8 mouse cellular contexts compared by ENCODE assay signal in genomic region chr2:131908906-131909305, GRCm38 (mm10). TPM values are rescaled to one million over a fixed set of nuclear protein-coding genes. Genes with fewer than 3 reads are reported as not detected.
A peak's percentile ranks its signal among the peaks of the same experiment; 100 is the strongest.
DNase-seq lines count a peak whose midpoint lies in the region; ATAC-seq and TF ChIP-seq lines count a peak whose summit lies in the region.

No protein-coding gene starts in this region.

- intact Hi-C loops in heart, postnatal 10 days (cut with DNase I): no loop called here

- peaks cover 57% of the 10 kb centered on the region for H3K4me1 ChIP-seq in heart, embryonic 13.5 days
- H3K4me1 ChIP-seq in midbrain, embryonic 10.5 days: peaks cover 13% of the 10 kb centered on the region
- peaks cover 11% of the 10 kb centered on the region for H3K4me1 ChIP-seq in midbrain, postnatal 0 days (ENCODE audit: insufficient read depth, low read length)
- H3K4me1 ChIP-seq in limb, embryonic 15.5 days: 0 out of 2 replicates have a peak, but pooled peaks cover 4% of the 10 kb centered on the region
- H3K4me1 ChIP-seq in stomach, embryonic 16.5 days (ENCODE audit: control insufficient read depth, insufficient read depth, low read length): 0 out of 2 replicates have a peak, but pooled peaks cover 8% of the 10 kb centered on the region

- DNase-seq in heart, postnatal 10 days: no peak
- DNase-seq in midbrain, embryonic 10.5 days (ENCODE audit: low spot score): no peak
- no peak for DNase-seq in midbrain, postnatal 0 days (ENCODE audit: low spot score)
- no peak for DNase-seq in left cerebral cortex, adult 11 months (ENCODE audit: low spot score)
- no peak for DNase-seq in right cerebral cortex, adult 2 months (ENCODE audit: low spot score in 2 of 2)

- H3K4me3 ChIP-seq in heart, embryonic 13.5 days: peak overlapping the region; percentile 83; the same call in 1 of the 2 replicates
- peak overlapping the region; percentile 62; the same call in 1 of the 2 replicates for H3K4me3 ChIP-seq in midbrain, embryonic 10.5 days
- H3K4me3 ChIP-seq in midbrain, postnatal 0 days (ENCODE audit: low read depth, low read length): no peak overlapping the region
- H3K4me3 ChIP-seq in limb, embryonic 15.5 days: no peak overlapping the region
- no peak overlapping the region for H3K4me3 ChIP-seq in stomach, embryonic 16.5 days (replicated peaks; ENCODE audit: low read length)

- 93% methylated on average over 1 of the region's 1 CpGs for WGBS in heart, embryonic 13.5 days
- 86% methylated on average over 1 of the region's 1 CpGs for WGBS in midbrain, embryonic 10.5 days
- 72% methylated on average over 1 of the region's 1 CpGs for WGBS in midbrain, postnatal 0 days
- 76% methylated on average over 1 of the region's 1 CpGs for WGBS in limb, embryonic 15.5 days
- WGBS in stomach, embryonic 16.5 days: 90% methylated on average over 1 of the region's 1 CpGs

- H3K4me2 ChIP-seq in heart, embryonic 13.5 days: peak overlapping the region; percentile 83; the same call in 1 of the 2 replicates
- H3K4me2 ChIP-seq in midbrain, postnatal 0 days (ENCODE audit: low read depth, low read length, poor library complexity, severe bottlenecking): no peak overlapping the region
- peak overlapping the region; percentile 82; the same call in 1 of the 2 replicates for H3K4me2 ChIP-seq in limb, embryonic 15.5 days
- peak overlapping the region; percentile 68 for H3K4me2 ChIP-seq in stomach, embryonic 16.5 days (ENCODE audit: low read depth, low read length)

- no peaks in the 10 kb centered on the region for H3K9me3 ChIP-seq in heart, embryonic 13.5 days
- H3K9me3 ChIP-seq in midbrain, embryonic 10.5 days (replicated peaks): no peaks in the 10 kb centered on the region
- no peaks in the 10 kb centered on the region for H3K9me3 ChIP-seq in midbrain, postnatal 0 days (ENCODE audit: low read length)
- H3K9me3 ChIP-seq in limb, embryonic 15.5 days: no peaks in the 10 kb centered on the region
- H3K9me3 ChIP-seq in stomach, embryonic 16.5 days (replicated peaks; ENCODE audit: control insufficient read depth, low read length): no peaks in the 10 kb centered on the region

- no peaks in the 10 kb centered on the region for H3K27me3 ChIP-seq in heart, embryonic 13.5 days (replicated peaks)
- H3K27me3 ChIP-seq in midbrain, embryonic 10.5 days (ENCODE audit: low read depth, poor library complexity, severe bottlenecking): peaks cover 30% of the 10 kb centered on the region
- H3K27me3 ChIP-seq in midbrain, postnatal 0 days (ENCODE audit: insufficient read depth, low read length): no peaks in the 10 kb centered on the region
- no peaks in the 10 kb centered on the region for H3K27me3 ChIP-seq in limb, embryonic 15.5 days
- no peaks in the 10 kb centered on the region for H3K27me3 ChIP-seq in stomach, embryonic 16.5 days (ENCODE audit: control insufficient read depth, insufficient read depth, low read length)

- peaks cover 12% of the 10 kb centered on the region for H3K36me3 ChIP-seq in heart, embryonic 13.5 days
- no peaks in the 10 kb centered on the region for H3K36me3 ChIP-seq in midbrain, embryonic 10.5 days
- no peaks in the 10 kb centered on the region for H3K36me3 ChIP-seq in midbrain, postnatal 0 days (ENCODE audit: insufficient read depth, low read length)
- H3K36me3 ChIP-seq in limb, embryonic 15.5 days: no peaks in the 10 kb centered on the region
- no peaks in the 10 kb centered on the region for H3K36me3 ChIP-seq in stomach, embryonic 16.5 days (ENCODE audit: control insufficient read depth, insufficient read depth, low read length)

- H3K27ac ChIP-seq in heart, embryonic 13.5 days (replicated peaks): no peak overlapping the region
- H3K27ac ChIP-seq in midbrain, embryonic 10.5 days (replicated peaks): no peak overlapping the region
- H3K27ac ChIP-seq in midbrain, postnatal 0 days (ENCODE audit: low read depth, low read length): no peak overlapping the region
- no peak overlapping the region for H3K27ac ChIP-seq in limb, embryonic 15.5 days
- 0 out of 2 replicates have a peak overlapping the region, but pooled peaks have one; percentile 0 for H3K27ac ChIP-seq in stomach, embryonic 16.5 days (ENCODE audit: low read length)

- no peak overlapping the region for H3K9ac ChIP-seq in heart, embryonic 13.5 days
- no peak overlapping the region for H3K9ac ChIP-seq in midbrain, postnatal 0 days (replicated peaks; ENCODE audit: low read length, poor library complexity, severe bottlenecking)
- H3K9ac ChIP-seq in limb, embryonic 15.5 days: no peak overlapping the region
- H3K9ac ChIP-seq in stomach, embryonic 16.5 days (ENCODE audit: low read length): no peak overlapping the region

- no peak for TF ChIP-seq CTCF in midbrain, postnatal 0 days (IDR thresholded peaks at IDR 0.05)

- ATAC-seq in heart, embryonic 13.5 days (ENCODE audit: extremely low read depth, insufficient number of reproducible peaks, low FRiP score, low TSS enrichment): no peak
- ATAC-seq in midbrain, postnatal 0 days (ENCODE audit: low FRiP score): no peak
- ATAC-seq in limb, embryonic 15.5 days (ENCODE audit: insufficient number of reproducible peaks, low FRiP score, low TSS enrichment, low read depth): no peak
- no peak for ATAC-seq in stomach, embryonic 16.5 days (ENCODE audit: insufficient read depth, low FRiP score)

RNA-seq across cellular contexts. Expression of gene Prnp, which starts 0.8 kb away (rescaled TPM):
- polyA plus RNA-seq in heart, embryonic 13.5 days (2015; fragmentation: Nextera tagmentation; extraction: Ambion mirVana): 82.0 and 91.8 TPM in 2 replicates
- 100 to 1,000 TPM in 1 of 2 experiments, 10 to 100 TPM in 1; 83.6 to 102 TPM for total RNA-seq in heart, postnatal 10 days (2021)
- 18.8 and 32.1 TPM in 2 replicates for polyA plus RNA-seq in midbrain, embryonic 10.5 days (2016; fragmentation: Nextera tagmentation; extraction: Ambion mirVana)
- total RNA-seq in midbrain, postnatal 0 days (2014; rRNA removed): 254 and 255 TPM in 2 replicates
- polyA plus RNA-seq in midbrain, postnatal 0 days (2015; fragmentation: Nextera tagmentation; extraction: Ambion mirVana): 283 and 306 TPM in 2 replicates
- 59.1 and 64.1 TPM in 2 replicates for polyA plus RNA-seq in limb, embryonic 15.5 days (2015; fragmentation: Nextera tagmentation; extraction: Ambion mirVana)
- polyA plus RNA-seq in stomach, embryonic 16.5 days (2015; fragmentation: Nextera tagmentation; extraction: Ambion mirVana): 70.4 and 73.5 TPM in 2 replicates

RNA-seq across cellular contexts. Expression of gene Prn, which starts 0.9 kb away (rescaled TPM):
- polyA plus RNA-seq in heart, embryonic 13.5 days (2015; fragmentation: Nextera tagmentation; extraction: Ambion mirVana): not detected in 2 replicates
- total RNA-seq in heart, postnatal 10 days (2021): 1 to 10 TPM; 1.4 to 6.6 TPM
- not detected in 2 replicates for polyA plus RNA-seq in midbrain, embryonic 10.5 days (2016; fragmentation: Nextera tagmentation; extraction: Ambion mirVana)
- not detected in 2 replicates for total RNA-seq in midbrain, postnatal 0 days (2014; rRNA removed)
- polyA plus RNA-seq in midbrain, postnatal 0 days (2015; fragmentation: Nextera tagmentation; extraction: Ambion mirVana): 0.22 TPM in 1 of 2 replicates, not detected in the other
- polyA plus RNA-seq in limb, embryonic 15.5 days (2015; fragmentation: Nextera tagmentation; extraction: Ambion mirVana): not detected in 2 replicates
- 0.37 TPM in 1 of 2 replicates, not detected in the other for polyA plus RNA-seq in stomach, embryonic 16.5 days (2015; fragmentation: Nextera tagmentation; extraction: Ambion mirVana)

RNA-seq across cellular contexts. Expression of gene Prnd, which starts 41.8 kb away (rescaled TPM):
- 18.4 and 19.0 TPM in 2 replicates for polyA plus RNA-seq in heart, embryonic 13.5 days (2015; fragmentation: Nextera tagmentation; extraction: Ambion mirVana)
- total RNA-seq in heart, postnatal 10 days (2021): 10 to 100 TPM; 16.1 to 26.7 TPM
- 3.6 and 5.1 TPM in 2 replicates for polyA plus RNA-seq in midbrain, embryonic 10.5 days (2016; fragmentation: Nextera tagmentation; extraction: Ambion mirVana)
- 2.5 and 3.9 TPM in 2 replicates for total RNA-seq in midbrain, postnatal 0 days (2014; rRNA removed)
- polyA plus RNA-seq in midbrain, postnatal 0 days (2015; fragmentation: Nextera tagmentation; extraction: Ambion mirVana): 4.0 and 4.8 TPM in 2 replicates
- polyA plus RNA-seq in limb, embryonic 15.5 days (2015; fragmentation: Nextera tagmentation; extraction: Ambion mirVana): 49.7 and 54.0 TPM in 2 replicates
- polyA plus RNA-seq in stomach, embryonic 16.5 days (2015; fragmentation: Nextera tagmentation; extraction: Ambion mirVana): 39.3 and 44.0 TPM in 2 replicates

RNA-seq across cellular contexts. Expression of gene Erv3, which starts 49.4 kb away (rescaled TPM):
- polyA plus RNA-seq in heart, embryonic 13.5 days (2015; fragmentation: Nextera tagmentation; extraction: Ambion mirVana): not detected in 2 replicates
- not detected for total RNA-seq in heart, postnatal 10 days (2021)
- not detected in 2 replicates for polyA plus RNA-seq in midbrain, embryonic 10.5 days (2016; fragmentation: Nextera tagmentation; extraction: Ambion mirVana)
- not detected in 2 replicates for total RNA-seq in midbrain, postnatal 0 days (2014; rRNA removed)
- not detected in 2 replicates for polyA plus RNA-seq in midbrain, postnatal 0 days (2015; fragmentation: Nextera tagmentation; extraction: Ambion mirVana)
- polyA plus RNA-seq in limb, embryonic 15.5 days (2015; fragmentation: Nextera tagmentation; extraction: Ambion mirVana): not detected in 2 replicates
- not detected in 2 replicates for polyA plus RNA-seq in stomach, embryonic 16.5 days (2015; fragmentation: Nextera tagmentation; extraction: Ambion mirVana)

Comparison
In these comparisons a context has a peak if more than half of its experiments do, and no peak if none do; other contexts are left out.
1. H3K4me3 ChIP-seq: peak in heart, embryonic 13.5 days (single experiment) and midbrain, embryonic 10.5 days (single experiment); none in midbrain, postnatal 0 days (single experiment), limb, embryonic 15.5 days (single experiment) and stomach, embryonic 16.5 days (single experiment).